Mouse (Mus musculus): ENCODE measurements around the gene Hnrnpll.
"Not testable (repeated sequence)": the region's sequence is repeated elsewhere in the genome, so short reads cannot be mapped to it uniquely, and the experiment has no call there.

The Hnrnpll gene

DNA sequence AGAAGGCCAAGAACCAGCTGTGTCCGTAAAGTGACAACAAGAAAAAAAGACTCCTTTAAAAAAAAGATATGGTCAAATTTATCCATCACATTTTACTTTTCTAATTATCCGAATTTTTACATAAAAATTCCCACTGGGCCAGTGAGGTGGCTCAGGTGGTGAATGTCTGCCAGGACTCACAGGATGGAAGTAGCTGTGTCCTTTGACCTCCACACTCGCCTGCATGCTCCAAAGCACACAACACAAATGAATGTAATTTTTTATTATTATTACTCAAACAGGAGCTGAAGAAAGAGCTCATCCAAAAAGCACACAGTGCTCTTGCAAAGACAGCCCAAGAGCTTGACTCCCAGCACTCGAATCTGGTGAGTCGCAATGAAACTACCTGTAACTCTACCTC, 2.0 kb downstream of the Hnrnpll start:
- in situ Hi-C loops (cut with MboI, MseI), result loop anchor here (5.0 to 25.0 kb wide), 2 partner anchors 57 to 502 kb away; no protein-coding TSS in a partner anchor

DNA sequence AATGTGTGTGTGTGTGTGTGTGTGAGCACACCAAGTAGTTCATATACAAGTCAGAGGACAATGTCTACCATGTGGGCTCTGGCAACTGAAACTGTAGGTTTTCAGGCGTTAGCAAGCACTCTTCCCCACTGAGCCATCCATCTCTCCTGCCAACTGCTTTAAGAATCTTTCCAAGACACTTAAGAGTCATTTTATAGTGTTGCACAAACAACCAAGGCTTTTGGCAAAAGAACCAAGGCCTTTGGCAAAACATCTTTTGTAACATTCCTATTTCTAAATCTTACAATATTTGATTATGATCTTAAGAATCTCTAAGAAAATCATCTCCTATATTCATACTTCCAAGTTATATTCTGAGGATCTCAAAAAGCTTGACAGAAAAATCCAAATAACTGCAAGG, 2.4 kb downstream of the Hnrnpll start:
- in situ Hi-C loops (cut with MboI, MseI), result loop anchor here (5.0 to 25.0 kb wide), 2 partner anchors 58 to 503 kb away; no protein-coding TSS in a partner anchor

DNA sequence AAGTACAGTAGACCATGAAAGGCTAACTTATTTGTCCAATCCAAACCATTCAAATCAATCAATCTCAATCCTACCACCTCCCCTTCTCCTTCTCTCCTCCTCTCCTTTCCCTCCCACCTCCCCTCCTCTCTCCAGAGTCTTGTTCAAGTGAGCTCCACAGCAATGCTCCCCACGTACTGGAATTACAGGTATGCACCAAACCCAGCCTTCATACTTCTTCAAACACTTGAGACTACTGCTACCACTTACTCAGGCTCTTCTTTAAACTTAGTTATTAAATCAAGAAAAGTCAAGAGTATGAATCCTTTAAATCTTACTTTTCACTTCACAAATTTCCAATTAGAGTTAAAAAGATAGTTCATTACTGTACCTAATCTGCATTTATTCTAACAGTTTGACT, 3.6 kb downstream of the Hnrnpll start:
- in situ Hi-C loops (cut with MboI, MseI), result loop anchor here (25.0 kb wide), 1 partner anchor 504 kb away; no protein-coding TSS in a partner anchor

DNA sequence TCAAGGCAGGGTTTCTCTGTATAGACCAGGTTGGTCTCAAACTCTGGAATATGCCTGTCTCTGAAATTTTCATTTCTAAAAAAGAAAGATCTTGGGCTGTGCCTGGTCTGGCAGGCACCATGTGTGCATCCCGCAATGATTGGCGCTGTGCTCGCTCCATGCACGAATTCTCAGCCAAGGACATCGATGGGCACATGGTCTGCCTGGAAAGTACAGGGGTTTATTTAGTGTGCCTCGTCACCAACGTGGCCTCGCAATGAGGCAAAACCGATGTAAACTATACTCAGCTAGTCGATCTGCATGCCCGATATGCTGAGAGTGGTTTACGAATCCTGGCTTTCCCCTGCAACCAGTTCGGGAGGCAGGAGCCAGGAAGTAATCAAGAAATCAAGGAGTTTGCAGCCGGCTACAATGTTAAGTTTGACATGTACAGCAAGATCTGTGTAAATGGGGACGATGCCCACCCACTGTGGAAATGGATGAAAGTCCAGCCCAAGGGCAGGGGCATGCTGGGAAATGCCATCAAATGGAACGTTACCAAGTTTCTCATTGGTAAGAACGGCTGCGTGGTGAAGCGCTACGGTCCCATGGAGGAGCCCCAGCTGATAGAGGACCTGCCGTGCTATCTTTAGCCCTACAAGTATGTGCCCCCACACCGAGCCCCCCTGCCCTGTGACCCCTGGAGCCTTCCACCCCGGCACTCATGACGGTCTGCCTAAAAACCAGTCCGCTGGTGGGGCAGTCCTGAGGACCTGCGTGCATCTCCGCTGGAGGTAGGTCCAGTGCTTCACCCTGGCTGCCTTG, 8.0 kb downstream of the Hnrnpll start:
- in situ Hi-C loops (cut with MboI, MseI), result loop anchor here (25.0 kb wide), 1 partner anchor 508 kb away; no protein-coding TSS in a partner anchor

DNA sequence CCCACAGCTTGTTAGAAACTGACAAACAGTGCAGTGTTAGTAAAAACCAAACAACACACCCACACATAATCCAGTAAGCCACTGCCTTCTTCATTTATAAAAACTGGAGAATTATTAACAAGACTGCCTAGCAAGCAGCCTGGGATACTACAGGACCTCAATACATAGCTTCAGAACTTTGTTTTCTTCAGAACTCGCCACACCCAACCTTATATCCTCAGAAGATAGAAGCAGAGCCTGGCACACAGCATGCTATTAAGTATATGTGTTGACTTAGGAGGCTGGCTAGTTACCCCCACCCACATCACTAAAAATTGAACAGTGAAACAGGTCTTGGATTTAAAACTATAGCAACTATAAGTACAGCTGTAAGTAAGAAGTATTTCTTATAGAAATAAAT, 10.5 kb downstream of the Hnrnpll start:
- in situ Hi-C loops (cut with MboI, MseI), result loop anchor here (25.0 kb wide), 1 partner anchor 511 kb away; no protein-coding TSS in a partner anchor

DNA sequence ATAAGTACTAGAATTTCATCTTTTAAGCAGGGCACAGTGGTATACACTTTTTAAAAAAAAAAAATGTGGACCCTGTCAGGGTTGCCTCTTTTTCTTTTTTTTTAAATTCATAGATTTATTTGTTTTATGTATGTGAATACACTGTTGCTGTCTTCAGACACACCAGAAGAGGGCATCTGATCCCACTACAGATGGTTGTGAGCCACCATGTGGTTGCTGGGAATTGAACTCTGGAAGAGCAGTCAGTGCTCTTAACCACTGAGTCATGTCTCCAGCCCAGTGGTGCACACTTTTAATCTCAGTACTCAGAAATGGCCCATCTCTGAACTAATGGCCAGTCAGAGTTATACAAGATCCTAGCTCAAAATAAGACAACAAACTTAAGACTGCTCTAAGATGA, 12.8 kb downstream of the Hnrnpll start:
- in situ Hi-C loops (cut with MboI, MseI), result loop anchor here (5.0 kb wide), 1 partner anchor 133 kb away; no protein-coding TSS in a partner anchor

DNA sequence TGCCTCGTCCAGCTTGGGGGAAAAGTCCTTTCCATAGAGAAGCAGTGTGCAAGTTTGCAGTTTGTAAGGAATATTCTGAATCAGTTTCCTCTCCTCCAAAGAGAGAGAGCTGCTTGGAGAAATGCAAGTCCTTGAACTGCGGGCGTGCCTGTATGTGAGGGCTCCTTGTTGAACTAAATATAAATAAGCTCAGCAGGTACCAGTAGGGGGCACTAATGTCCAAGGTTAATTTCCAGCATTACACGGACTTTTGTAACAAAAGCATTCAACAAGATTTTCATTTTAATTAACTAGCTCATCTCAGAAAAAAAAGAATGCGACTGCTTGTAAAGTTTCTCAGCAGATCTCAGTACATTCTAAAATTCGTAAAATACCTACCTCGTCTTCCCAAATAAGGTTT, 13.9 kb downstream of the Hnrnpll start:
- in situ Hi-C loops (cut with MboI, MseI), result loop anchor here (5.0 kb wide), 1 partner anchor 134 kb away; no protein-coding TSS in a partner anchor

DNA sequence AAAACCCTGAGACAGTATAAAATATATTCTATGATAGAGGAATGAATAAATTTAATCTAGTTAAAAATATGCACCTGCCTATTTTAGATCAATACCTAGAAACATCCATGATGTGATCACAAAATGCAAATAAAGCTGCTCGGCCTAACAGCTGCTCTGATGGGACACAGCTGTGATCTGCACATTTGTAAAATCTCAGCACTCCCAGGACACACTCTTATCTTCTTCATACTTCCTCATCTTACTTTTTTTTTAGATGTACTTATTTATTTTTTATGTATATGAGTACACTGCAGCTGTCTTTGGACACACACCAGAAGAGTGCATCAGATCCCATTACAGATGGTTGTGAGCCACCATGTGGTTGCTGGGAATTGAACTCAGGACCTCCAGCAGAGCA, 20.4 kb downstream of the Hnrnpll start:
- in situ Hi-C loops (cut with MboI, MseI), result no loop called here

DNA sequence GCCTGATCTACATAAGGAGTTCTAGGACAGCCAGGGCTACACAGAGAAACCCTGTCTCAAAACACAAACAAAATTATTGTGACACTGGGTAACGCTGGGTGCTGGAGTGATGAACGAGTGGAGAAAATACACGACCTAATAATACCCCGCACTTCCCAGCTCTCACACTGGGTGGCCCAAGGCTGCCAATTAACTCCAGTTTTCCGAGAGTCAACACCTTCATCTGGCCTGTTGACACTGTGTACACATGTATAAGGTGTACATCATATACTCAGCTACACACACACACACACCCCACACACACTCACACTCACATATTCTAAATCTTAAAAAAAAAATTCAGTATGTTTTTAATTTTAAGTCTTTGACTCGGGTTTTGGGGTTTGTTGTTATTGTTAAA, 33.5 kb downstream of the Hnrnpll start:
- in situ Hi-C loops (cut with MboI, MseI), result no loop called here

DNA sequence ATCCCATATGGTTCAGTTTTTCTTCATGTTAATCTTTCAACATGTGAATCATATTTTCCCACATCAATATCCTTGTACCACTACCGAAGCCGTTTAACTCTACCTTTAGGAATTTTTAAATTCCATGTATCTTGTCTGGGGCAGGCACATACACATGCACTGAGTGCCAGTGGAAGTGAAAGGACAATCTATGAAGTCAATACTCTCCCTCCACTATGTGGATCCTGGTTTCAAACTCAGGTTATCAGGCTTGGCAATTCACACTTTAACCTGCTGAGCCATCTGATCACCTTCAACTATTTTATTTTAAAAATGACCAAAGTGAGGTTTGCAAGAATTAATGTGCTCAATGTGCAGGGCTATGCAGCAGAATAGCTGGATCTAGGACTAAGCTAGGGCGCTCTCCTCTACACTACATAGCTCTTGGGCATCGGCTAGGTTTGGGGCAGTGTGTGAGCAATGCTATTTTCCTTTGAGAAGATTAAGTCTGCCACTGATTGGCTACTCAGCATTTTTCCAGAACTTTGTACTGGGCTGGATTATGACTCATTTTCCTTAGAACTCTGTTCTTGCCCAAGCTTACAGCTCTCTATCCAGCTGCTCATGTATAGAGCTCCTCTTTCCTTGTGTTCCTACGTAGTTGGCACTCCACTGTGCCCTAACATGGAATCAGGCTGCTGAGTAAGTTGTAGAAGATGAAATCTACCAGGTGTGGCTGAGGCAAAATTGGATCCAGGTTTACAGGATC, 35.8 kb downstream of the Hnrnpll start:
- in situ Hi-C loops (cut with MboI, MseI), result no loop called here

DNA sequence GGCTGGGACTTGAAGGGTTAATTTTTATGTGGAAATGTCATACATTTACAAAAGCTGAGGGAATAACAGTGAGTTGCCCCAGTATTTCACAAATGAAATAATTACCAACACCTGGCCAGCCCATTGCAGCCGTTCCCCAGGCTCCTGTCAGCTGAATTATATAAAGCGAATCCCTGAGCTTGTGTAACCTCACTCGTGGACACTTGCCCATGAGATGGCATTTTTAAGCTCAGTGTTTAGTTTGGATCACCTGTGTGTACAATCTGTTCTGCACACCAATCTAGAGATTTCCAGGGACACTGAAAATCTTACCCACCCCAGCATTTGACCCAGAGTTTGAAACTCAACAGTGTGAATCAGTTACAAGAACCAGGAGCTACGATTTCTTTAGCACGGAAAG, 40.0 kb downstream of the Hnrnpll start:
- in situ Hi-C loops (cut with MboI, MseI), result no loop called here

DNA sequence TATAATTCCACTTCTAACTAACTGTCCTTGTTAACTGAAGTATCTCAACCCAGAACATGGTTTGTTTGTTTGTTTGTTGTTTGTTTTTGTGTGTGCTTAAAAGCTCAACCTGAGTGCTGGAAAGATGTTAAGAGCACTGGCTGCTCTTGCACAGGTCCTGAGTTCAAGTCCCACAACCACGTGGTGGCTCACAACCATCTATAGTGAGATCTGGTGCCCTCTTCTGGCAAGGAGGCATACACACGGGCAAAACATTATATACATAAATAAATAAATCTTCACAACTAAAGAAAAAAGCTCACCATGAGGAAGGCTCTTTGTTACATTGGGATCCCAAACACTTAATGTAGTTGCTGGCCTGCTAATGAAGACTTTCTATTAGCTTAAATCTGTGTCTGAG, 41.6 kb downstream of the Hnrnpll start:
- in situ Hi-C loops (cut with MboI, MseI), result no loop called here

DNA sequence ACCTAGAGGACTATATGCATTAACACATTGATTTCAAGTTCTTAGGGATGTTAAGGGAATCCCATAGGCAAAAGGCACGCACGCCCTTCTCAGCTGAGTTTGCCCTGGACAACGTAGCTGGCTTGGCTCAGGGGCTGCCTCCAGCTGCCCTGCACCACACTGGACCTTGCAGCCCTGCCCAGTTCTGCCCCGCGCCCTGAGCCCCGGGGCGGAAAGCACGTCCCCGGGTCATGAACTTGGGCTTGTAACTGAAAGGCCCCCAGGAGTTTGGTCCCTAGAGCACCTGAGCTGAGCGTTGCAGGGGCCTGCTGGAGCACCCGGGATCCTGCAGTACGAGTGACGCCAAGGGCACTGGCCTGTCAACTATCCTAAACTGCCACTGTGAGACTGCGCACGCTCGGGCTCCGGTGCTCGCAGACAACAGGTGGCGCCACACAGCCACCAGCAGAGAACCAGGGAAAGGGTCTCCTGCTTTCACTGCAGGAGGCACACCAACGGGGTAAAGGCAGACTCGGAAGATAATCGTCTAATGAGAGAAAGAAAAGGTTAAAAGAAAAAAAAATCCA, 43.1 kb downstream of the Hnrnpll start:
- in situ Hi-C loops (cut with MboI, MseI), result no loop called here

DNA sequence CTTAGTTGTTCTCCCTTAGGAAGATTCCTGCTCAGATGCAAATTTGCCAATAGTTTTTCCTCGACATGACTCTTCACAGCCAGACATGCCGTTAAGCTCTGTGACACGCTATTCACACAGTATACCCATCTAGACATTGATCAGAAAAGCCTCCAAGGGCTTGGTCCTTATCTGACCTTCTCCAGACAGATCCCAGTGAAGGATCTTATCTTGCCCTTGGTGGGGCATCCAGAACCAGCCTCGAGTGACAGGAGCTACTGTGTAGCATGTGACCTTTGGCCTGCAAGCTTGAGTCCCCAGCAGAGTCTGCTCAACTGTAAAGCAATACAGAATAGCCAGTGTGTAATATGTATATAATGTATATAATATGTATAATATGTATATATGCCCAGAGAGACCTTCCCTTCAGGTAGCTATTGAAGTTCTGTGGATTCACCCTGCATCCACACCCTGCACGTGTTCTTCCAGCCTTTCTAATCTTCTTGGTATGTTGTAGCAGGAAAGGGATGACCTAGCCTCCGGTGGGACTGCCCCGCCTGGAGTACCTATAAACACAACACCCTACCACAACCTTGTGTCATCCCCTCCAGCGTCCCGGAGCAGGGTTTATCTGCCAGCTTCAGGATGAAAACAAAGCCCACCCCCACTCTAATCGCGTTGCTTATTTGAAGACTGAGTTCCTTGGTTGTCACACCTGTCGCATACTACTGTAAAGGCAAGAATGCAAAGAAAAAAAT, 43.7 kb downstream of the Hnrnpll start:
- in situ Hi-C loops (cut with MboI, MseI), result no loop called here

DNA sequence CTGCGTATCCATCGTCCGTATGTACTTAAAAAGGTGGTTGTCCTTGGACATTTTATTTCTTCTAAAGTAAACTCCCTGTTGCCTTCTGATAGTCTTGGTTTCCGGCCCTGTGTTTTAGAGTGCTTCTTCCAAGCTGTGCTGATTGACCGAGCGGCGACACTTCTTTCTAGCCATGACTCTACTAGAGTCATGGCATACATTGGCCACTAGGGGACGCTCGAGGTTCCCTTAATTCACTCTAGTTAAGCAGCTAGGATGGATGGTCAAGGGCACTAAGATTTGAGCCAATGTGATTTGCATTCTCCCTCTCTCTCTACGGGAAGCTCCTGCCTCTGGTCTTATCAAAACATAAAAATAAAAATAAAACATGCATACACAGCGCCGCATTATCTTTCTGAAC, 44.7 kb downstream of the Hnrnpll start:
- in situ Hi-C loops (cut with MboI, MseI), result no loop called here

DNA sequence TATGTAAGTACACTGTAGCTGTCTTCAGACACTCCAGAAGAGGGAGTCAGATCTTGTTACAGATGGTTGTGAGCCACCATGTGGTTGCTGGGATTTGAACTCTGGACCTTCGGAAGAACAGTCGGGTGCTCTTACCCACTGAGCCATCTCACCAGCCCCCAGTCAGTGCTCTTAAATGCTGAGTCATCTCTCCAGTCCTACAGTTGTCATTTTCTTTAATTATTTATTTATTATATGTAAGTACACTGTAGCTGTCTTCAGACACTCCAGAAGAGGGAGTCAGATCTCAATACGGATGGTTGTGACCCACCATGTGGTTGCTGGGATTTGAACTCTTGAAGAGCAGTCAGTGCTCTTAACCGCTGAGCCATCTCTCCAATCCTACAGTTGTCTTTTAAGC, 45.7 kb downstream of the Hnrnpll start:
- in situ Hi-C loops (cut with MboI, MseI), result not testable (repeated sequence)

DNA sequence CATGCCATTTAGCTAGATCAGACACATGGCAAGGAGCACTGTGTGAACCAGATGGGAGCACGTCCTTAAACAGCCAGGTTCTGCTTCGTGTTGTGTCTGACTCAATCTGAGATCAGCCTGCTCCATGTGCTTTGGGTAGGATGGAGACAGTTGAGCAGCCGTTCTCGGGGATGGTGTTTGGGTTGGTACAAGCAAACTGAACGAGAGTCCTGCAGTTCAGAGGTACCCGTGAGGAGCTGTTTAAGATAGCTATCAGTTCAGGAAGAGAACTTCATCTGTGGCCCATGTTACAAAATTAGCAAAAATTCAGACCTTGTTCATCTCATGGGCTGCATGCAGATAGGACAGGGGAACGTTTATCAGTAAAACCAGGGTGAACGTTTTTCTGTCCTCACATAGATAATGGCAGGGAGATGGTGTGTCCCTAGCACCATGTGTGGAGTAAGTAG, 47.7 kb downstream of the Hnrnpll start:
- in situ Hi-C loops (cut with MboI, MseI), result no loop called here

DNA sequence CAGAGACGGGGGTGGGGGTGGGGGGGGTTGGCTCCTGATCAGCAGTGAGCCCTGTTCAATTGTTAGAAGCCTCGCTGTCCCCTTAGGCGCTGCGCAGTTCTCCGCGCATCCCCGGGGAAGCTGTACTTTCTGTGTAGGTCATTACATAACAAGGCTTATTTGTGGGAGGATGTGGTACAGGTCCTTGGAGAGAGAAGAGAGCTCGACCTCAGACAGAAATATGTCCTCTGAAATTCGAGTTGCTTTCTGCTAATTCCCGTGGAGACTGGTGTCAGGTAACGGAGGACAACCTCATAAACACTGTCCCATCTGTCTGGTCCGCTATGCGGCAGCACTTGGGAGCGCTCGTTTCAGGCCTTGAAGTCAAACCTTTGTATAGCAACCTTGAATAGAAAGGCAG, 52.2 kb downstream of the Hnrnpll start:
- in situ Hi-C loops (cut with MboI, MseI), result no loop called here

DNA sequence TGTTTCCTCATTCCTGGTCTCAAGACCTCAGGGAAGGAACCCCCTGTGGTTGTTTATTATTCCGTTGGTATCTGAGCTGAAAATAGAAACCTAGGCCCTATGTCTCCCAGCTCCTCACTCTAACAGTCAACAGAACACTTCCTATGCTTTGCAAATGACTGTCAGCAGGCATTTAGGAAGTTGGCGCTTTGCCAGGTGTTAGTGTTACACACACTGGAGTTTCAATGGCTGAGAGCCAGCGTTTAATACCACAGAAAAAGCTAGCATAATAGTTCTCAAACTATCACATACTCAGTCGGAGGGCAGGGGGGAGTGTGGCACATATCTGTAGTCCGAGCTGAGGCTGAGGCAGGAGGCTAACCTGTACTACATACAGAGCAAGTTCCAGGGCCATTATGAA, 53.3 kb downstream of the Hnrnpll start:
- in situ Hi-C loops (cut with MboI, MseI), result no loop called here

DNA sequence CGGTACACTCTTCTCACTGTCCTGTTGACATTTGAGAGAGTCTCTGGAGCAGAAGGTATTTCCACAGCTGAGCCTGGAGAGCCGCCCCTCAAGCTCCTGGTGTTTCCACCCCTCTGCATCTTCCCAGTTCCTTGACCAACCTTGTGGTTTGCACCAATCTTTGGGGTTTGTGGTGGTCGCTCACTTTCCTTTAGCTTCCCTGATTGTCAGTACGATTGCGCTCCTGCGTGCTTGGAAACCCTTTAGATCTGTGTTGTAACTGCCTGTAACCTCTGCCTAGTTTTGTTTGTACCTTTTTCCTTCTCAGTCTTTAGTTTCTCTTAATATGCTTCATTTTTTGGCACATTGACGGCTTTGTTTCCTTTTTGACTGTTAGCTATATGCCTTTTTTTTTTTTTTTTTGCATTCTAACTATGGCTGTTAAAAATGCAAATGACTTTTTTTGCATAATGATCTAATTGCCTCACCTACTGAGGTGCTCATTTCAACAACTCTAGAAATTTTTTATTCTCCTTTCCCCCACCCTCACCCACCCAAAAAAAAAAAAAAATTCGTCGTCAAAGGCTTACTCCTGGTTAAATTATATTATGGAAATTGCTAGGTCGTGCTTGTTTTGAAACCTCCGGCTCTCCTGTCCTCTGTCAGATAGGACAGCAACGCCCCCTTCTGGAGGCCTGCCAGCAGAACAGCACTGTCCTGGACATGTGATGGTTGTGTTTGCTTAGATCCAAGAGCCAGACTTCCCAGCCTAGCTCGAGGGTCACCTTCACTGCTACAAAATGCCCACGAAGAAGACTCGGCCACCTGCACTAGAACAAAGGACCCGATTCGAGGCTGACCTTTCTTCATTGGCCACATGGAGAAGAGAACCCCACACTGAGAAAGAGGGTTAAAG, 57.5 kb downstream of the Hnrnpll start:
- in situ Hi-C loops (cut with MboI, MseI), result no loop called here

Measured in regulatory T cell (primary cell).